Mouse (Mus musculus): ENCODE data around the gene Nbea. TPM values are rescaled to one million over a fixed set of nuclear protein-coding genes. Genes with fewer than 3 reads are reported as not detected.
"Not testable (repeated sequence)": the region's sequence is repeated elsewhere in the genome, so short reads cannot be mapped to it uniquely, and the experiment has no call there.

The Nbea gene
- polyA plus RNA-seq, 1 experiment from 2014 or later = 16.7 TPM

DNA sequence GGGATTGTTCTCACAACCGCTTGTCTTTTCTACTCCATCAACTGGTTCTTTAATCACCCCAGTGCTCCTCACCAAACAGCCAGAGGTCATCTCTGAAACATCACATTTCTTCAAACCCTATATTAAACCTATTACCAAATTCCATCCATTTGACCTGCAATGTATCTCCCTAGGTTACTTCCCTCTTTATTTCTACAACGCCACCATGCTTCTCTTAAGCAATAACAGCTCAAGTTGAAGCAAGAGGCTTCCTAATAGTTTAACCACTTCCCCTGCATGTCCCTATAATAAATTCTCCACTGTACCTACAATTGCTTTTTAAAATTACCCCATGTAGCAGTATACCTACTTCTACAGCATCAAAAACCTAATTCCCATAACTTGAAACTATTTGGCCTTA is 205.1 kb downstream of the Nbea start:
- Histone ChIP-seq H3K4me2 (replicated peaks; ENCODE audit: low read depth, low read length) (no peak overlapping the region), H3K9me3 (ENCODE audit: control insufficient read depth, low read length) (no peaks in the 10 kb centered on the region), H3K4me3 (ENCODE audit: low read length) (no peak overlapping the region), H3K27ac (ENCODE audit: low read depth, low read length) (no peak overlapping the region), H3K36me3 (ENCODE audit: control insufficient read depth, insufficient read depth, low read length) (peaks cover 6% of the 10 kb centered on the region; the same call in 1 of the 2 replicates), H3K4me1 (ENCODE audit: control insufficient read depth, insufficient read depth, low read length) (no peaks in the 10 kb centered on the region), H3K9ac (ENCODE audit: low read depth, low read length) (no peak overlapping the region), H3K27me3 (ENCODE audit: control insufficient read depth, insufficient read depth, low read length) (no peaks in the 10 kb centered on the region)
- ATAC-seq (ENCODE audit: low FRiP score, low TSS enrichment) = no peak
- WGBS = 86% methylated on average over 2 of the region's 2 CpGs

DNA sequence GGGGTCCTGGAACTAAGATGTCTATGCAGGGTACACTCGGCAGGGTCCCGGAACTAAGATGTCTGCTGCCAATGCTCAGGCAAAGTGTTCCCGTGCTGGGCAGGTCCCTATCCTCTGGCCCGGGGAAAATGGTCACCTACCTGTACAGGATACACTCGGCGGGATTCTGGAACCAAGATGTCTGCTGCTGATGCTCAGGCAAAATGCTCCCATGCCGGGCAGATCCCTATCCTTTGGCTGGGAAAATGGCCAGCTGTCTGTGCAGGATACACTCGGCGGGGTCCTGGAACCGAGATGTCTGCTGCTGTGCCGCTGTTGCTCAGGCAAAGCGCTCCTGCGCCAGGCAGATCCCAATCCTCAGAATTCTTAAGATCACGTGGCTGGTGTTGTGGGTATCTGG is 206.5 kb downstream of the Nbea start:
- H3K27me3 ChIP-seq (ENCODE audit: control insufficient read depth, insufficient read depth, low read length); H3K36me3 ChIP-seq (ENCODE audit: control insufficient read depth, insufficient read depth, low read length); H3K4me2 ChIP-seq (replicated peaks; ENCODE audit: low read depth, low read length); H3K4me3 ChIP-seq (ENCODE audit: low read length); H3K9me3 ChIP-seq (ENCODE audit: control insufficient read depth, low read length); H3K4me1 ChIP-seq (ENCODE audit: control insufficient read depth, insufficient read depth, low read length); H3K27ac ChIP-seq (ENCODE audit: low read depth, low read length); ATAC-seq (ENCODE audit: low FRiP score, low TSS enrichment); H3K9ac ChIP-seq (ENCODE audit: low read depth, low read length): not testable (repeated sequence)
- WGBS = 98% methylated on average over 14 of the region's 14 CpGs

DNA sequence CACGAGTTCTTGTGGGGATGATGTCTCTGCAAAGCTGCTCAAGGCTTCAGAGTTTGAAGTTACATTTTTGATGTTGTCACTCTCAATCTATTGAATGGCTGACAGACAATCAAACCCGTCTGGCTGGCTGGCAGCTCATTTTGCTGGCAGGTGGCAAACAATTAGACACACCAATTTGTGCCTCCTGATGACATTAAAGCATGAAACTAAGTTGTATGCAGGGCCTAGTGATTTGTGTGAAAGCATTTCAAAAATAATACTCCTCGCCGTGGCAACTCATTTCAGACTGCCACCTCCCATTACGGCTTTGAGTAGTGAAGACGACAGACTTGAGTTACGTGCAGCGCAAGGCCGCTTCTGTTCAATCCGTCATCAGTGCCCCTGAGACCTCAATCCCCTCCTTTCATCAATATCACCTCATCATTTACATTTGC is 217.8 kb downstream of the Nbea start:
- no peak overlapping the region for H3K9ac ChIP-seq (ENCODE audit: low read depth, low read length)
- peaks cover 4% of the 10 kb centered on the region; the same call in 1 of the 2 replicates for H3K36me3 ChIP-seq (ENCODE audit: control insufficient read depth, insufficient read depth, low read length)
- H3K27me3 ChIP-seq (ENCODE audit: control insufficient read depth, insufficient read depth, low read length) = no peaks in the 10 kb centered on the region
- no peak overlapping the region for H3K4me2 ChIP-seq (replicated peaks; ENCODE audit: low read depth, low read length)
- no peaks in the 10 kb centered on the region for H3K4me1 ChIP-seq (ENCODE audit: control insufficient read depth, insufficient read depth, low read length)
- H3K27ac ChIP-seq (ENCODE audit: low read depth, low read length) = no peak overlapping the region
- H3K9me3 ChIP-seq (ENCODE audit: control insufficient read depth, low read length) = no peaks in the 10 kb centered on the region
- ATAC-seq (ENCODE audit: low FRiP score, low TSS enrichment) = no peak
- H3K4me3 ChIP-seq (ENCODE audit: low read length) = no peak overlapping the region
- WGBS = 83% methylated on average over 10 of the region's 10 CpGs

DNA sequence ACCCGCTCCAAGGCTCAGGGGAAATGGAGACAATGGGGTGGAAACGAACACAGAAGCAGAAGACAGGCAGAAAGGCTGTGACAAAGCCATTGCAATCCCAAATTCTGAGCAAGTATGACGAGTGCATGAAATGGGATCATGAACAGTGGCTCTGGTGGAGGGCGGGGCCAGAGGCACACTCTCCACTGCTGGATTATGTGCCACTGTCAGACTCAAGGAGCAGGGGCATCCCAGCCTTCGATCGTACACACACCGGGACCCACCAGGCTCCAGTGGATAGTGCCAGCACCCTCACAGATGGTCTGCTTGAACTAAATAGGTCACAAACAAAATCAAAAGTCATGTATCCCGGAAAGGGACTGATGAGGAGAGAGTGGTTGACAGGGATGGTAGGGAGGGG is 220.5 kb downstream of the Nbea start:
- H3K27me3 ChIP-seq (ENCODE audit: control insufficient read depth, insufficient read depth, low read length) = no peaks in the 10 kb centered on the region
- no peaks in the 10 kb centered on the region for H3K9me3 ChIP-seq (ENCODE audit: control insufficient read depth, low read length)
- H3K9ac ChIP-seq (ENCODE audit: low read depth, low read length) = no peak overlapping the region
- H3K27ac ChIP-seq (ENCODE audit: low read depth, low read length) = no peak overlapping the region
- WGBS = 87% methylated on average over 8 of the region's 8 CpGs
- no peaks in the 10 kb centered on the region for H3K4me1 ChIP-seq (ENCODE audit: control insufficient read depth, insufficient read depth, low read length)
- ATAC-seq (ENCODE audit: low FRiP score, low TSS enrichment) = no peak
- no peak overlapping the region for H3K4me2 ChIP-seq (replicated peaks; ENCODE audit: low read depth, low read length)
- peaks cover 3% of the 10 kb centered on the region; the same call in 1 of the 2 replicates for H3K36me3 ChIP-seq (ENCODE audit: control insufficient read depth, insufficient read depth, low read length)
- H3K4me3 ChIP-seq (ENCODE audit: low read length) = no peak overlapping the region

- WGBS = 50% methylated on average over 5 of the region's 5 CpGs
- Histone ChIP-seq H3K4me2 (replicated peaks; ENCODE audit: low read depth, low read length) (no peak overlapping the region), H3K4me3 (ENCODE audit: low read length) (no peak overlapping the region), H3K36me3 (ENCODE audit: control insufficient read depth, insufficient read depth, low read length) (no peaks in the 10 kb centered on the region), H3K27me3 (ENCODE audit: control insufficient read depth, insufficient read depth, low read length) (no peaks in the 10 kb centered on the region), H3K4me1 (ENCODE audit: control insufficient read depth, insufficient read depth, low read length) (no peaks in the 10 kb centered on the region), H3K27ac (ENCODE audit: low read depth, low read length) (no peak overlapping the region), H3K9me3 (ENCODE audit: control insufficient read depth, low read length) (no peaks in the 10 kb centered on the region), H3K9ac (ENCODE audit: low read depth, low read length) (no peak overlapping the region)
- no peak for ATAC-seq (ENCODE audit: low FRiP score, low TSS enrichment)
Measured at GRCm38 (mm10) chr3:55949994-55950393, 233.5 kb downstream of the Nbea start.

DNA sequence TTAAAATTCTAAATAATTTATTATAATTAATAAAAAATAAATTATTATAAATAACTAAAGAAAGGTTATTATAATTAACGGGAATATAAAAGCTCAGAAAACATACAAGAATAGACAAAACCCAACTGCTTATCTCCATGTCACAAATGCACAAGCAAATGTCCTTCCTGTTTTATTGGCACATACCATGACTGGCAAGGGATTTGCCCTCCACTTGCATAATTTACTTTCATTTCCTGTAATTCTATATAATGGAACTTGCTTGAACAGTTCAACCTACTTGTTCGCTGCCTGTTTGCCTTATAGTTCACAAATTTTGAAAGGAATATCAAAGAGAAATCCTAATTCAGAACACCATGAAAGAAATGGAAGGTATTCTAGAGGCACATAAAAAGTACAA is 234.4 kb downstream of the Nbea start:
- Histone ChIP-seq H3K4me3 (ENCODE audit: low read length) (no peak overlapping the region), H3K27ac (ENCODE audit: low read depth, low read length) (no peak overlapping the region), H3K4me1 (ENCODE audit: control insufficient read depth, insufficient read depth, low read length) (no peaks in the 10 kb centered on the region), H3K9ac (ENCODE audit: low read depth, low read length) (no peak overlapping the region), H3K27me3 (ENCODE audit: control insufficient read depth, insufficient read depth, low read length) (no peaks in the 10 kb centered on the region), H3K4me2 (replicated peaks; ENCODE audit: low read depth, low read length) (no peak overlapping the region), H3K9me3 (ENCODE audit: control insufficient read depth, low read length) (no peaks in the 10 kb centered on the region), H3K36me3 (ENCODE audit: control insufficient read depth, insufficient read depth, low read length) (no peaks in the 10 kb centered on the region)
- WGBS = 93% methylated on average over 2 of the region's 2 CpGs
- no peak for ATAC-seq (ENCODE audit: low FRiP score, low TSS enrichment)

- no peak for ATAC-seq (ENCODE audit: low FRiP score, low TSS enrichment)
- no peak overlapping the region for H3K4me3 ChIP-seq (ENCODE audit: low read length)
- H3K4me2 ChIP-seq (replicated peaks; ENCODE audit: low read depth, low read length) = no peak overlapping the region
- no peaks in the 10 kb centered on the region; the same call in 1 of the 2 replicates for H3K36me3 ChIP-seq (ENCODE audit: control insufficient read depth, insufficient read depth, low read length)
- H3K27ac ChIP-seq (ENCODE audit: low read depth, low read length) = no peak overlapping the region
- H3K9ac ChIP-seq (ENCODE audit: low read depth, low read length) = no peak overlapping the region
- no peaks in the 10 kb centered on the region for H3K27me3 ChIP-seq (ENCODE audit: control insufficient read depth, insufficient read depth, low read length)
- H3K9me3 ChIP-seq (ENCODE audit: control insufficient read depth, low read length) = no peaks in the 10 kb centered on the region
- no peaks in the 10 kb centered on the region for H3K4me1 ChIP-seq (ENCODE audit: control insufficient read depth, insufficient read depth, low read length)
- WGBS = 85% methylated on average over 2 of the region's 2 CpGs
Measured at GRCm38 (mm10) chr3:55927343-55927742, 256.2 kb downstream of the Nbea start.

DNA sequence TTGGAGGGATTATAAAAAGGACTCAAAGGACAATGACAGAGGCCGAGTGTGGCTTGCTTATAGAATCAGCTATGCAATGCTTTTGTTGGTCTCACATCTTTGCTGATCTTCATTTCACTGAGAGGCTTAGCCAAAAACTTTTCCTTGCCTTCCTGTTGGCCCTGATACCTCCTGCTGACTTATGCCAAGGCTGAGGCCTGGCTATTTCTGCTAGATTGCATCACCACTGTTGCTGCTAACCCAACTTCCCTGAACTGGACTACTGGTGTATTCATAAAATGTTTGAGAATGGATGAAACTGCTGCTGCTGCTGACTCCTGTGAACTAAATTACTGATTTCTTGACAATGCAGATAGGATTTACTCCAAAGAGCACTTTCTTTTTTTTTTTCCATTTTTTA is 274.2 kb downstream of the Nbea start:
- Histone ChIP-seq H3K9ac (ENCODE audit: low read depth, low read length) (no peak overlapping the region), H3K27ac (ENCODE audit: low read depth, low read length) (no peak overlapping the region), H3K9me3 (ENCODE audit: control insufficient read depth, low read length) (no peaks in the 10 kb centered on the region), H3K4me3 (ENCODE audit: low read length) (no peak overlapping the region), H3K4me2 (replicated peaks; ENCODE audit: low read depth, low read length) (no peak overlapping the region), H3K36me3 (ENCODE audit: control insufficient read depth, insufficient read depth, low read length) (no peaks in the 10 kb centered on the region), H3K27me3 (ENCODE audit: control insufficient read depth, insufficient read depth, low read length) (no peaks in the 10 kb centered on the region), H3K4me1 (ENCODE audit: control insufficient read depth, insufficient read depth, low read length) (no peaks in the 10 kb centered on the region)
- no peak for ATAC-seq (ENCODE audit: low FRiP score, low TSS enrichment)
- 75% methylated on average over 1 of the region's 1 CpGs for WGBS

GRCm38 (mm10) chr3:55890574-55890973 is 292.9 kb downstream of the Nbea start:
- no peaks in the 10 kb centered on the region for H3K9me3 ChIP-seq (ENCODE audit: control insufficient read depth, low read length)

DNA sequence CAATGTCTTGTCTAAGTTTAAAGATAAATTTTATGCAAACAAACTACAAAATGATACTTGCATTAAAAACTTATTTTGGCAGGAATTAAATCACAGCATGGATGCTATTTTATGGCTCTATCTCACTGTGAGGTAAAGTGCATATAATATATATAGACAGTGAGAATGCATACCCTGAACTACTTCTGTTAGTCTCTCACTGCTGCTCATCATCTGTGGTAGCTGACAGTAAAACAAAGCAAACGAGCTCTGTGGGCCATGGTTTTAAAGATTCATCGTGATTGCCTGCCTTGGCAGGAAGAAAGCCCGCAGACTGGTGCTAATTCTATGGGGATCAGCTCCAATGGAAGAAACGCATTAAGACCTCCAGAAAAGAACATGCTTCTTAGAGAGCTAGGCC is 294.3 kb downstream of the Nbea start:
- no peak for ATAC-seq (ENCODE audit: low FRiP score, low TSS enrichment)
- WGBS = 76% methylated on average over 4 of the region's 4 CpGs
- Histone ChIP-seq H3K9me3 (ENCODE audit: control insufficient read depth, low read length) (no peaks in the 10 kb centered on the region), H3K9ac (ENCODE audit: low read depth, low read length) (no peak overlapping the region), H3K4me3 (ENCODE audit: low read length) (no peak overlapping the region), H3K4me1 (ENCODE audit: control insufficient read depth, insufficient read depth, low read length) (no peaks in the 10 kb centered on the region), H3K27me3 (ENCODE audit: control insufficient read depth, insufficient read depth, low read length) (no peaks in the 10 kb centered on the region), H3K36me3 (ENCODE audit: control insufficient read depth, insufficient read depth, low read length) (no peaks in the 10 kb centered on the region), H3K27ac (ENCODE audit: low read depth, low read length) (no peak overlapping the region), H3K4me2 (replicated peaks; ENCODE audit: low read depth, low read length) (no peak overlapping the region)

More at GRCm38 (mm10) chr3:55890574-55890973, 292.9 kb downstream of the Nbea start:
- 90% methylated on average over 5 of the region's 5 CpGs for WGBS
- no peak overlapping the region for H3K4me3 ChIP-seq (ENCODE audit: low read length)
- no peak overlapping the region for H3K4me2 ChIP-seq (replicated peaks; ENCODE audit: low read depth, low read length)
- no peak overlapping the region for H3K9ac ChIP-seq (ENCODE audit: low read depth, low read length)
- H3K4me1 ChIP-seq (ENCODE audit: control insufficient read depth, insufficient read depth, low read length) = no peaks in the 10 kb centered on the region
- no peaks in the 10 kb centered on the region for H3K36me3 ChIP-seq (ENCODE audit: control insufficient read depth, insufficient read depth, low read length)
- no peak overlapping the region for H3K27ac ChIP-seq (ENCODE audit: low read depth, low read length)
- H3K27me3 ChIP-seq (ENCODE audit: control insufficient read depth, insufficient read depth, low read length) = no peaks in the 10 kb centered on the region
- ATAC-seq (ENCODE audit: low FRiP score, low TSS enrichment) = no peak

Data from kidney, embryonic 14.5 days (tissue).